Mouse (Mus musculus) ES-Bruce4 (cell line): ENCODE measurements around the gene Cyb5d1. TPM values are rescaled to one million over a fixed set of nuclear protein-coding genes. Genes with fewer than 3 reads are reported as not detected.
A peak's percentile ranks its signal among the peaks of the same experiment; 100 is the strongest.

Experiments
- H3K27ac ChIP-seq: 2 replicates; pipeline ENCODE4 v1.5.1; 2012; ENCODE audit warnings: low read length, inconsistent platforms; ENCODE audit not compliant: insufficient read depth
- H3K27me3 ChIP-seq: 2 replicates; pipeline ENCODE4 v1.6.1; 2012; ENCODE audit warnings: mild to moderate bottlenecking, low read length, inconsistent platforms; ENCODE audit not compliant: control insufficient read depth, poor library complexity, insufficient read depth, severe bottlenecking
- H3K36me3 ChIP-seq: 2 replicates; pipeline ENCODE4 v1.6.1; 2012; ENCODE audit warnings: inconsistent platforms, mild to moderate bottlenecking, low read length, moderate library complexity; ENCODE audit not compliant: control insufficient read depth, poor library complexity, insufficient read depth, severe bottlenecking
- H3K4me1 ChIP-seq: one replicate; pipeline ENCODE4 v1.8.1; 2011; ENCODE audit warnings: low read length; ENCODE audit not compliant: control insufficient read depth, insufficient read depth
- H3K4me3 ChIP-seq: 2 replicates; pipeline ENCODE4 v1.5.1; 2011; ENCODE audit warnings: low read depth, mild to moderate bottlenecking, low read length
- H3K9ac ChIP-seq: 2 replicates; pipeline ENCODE4 v1.6.1; 2012; ENCODE audit warnings: low read depth, mild to moderate bottlenecking, inconsistent platforms; ENCODE audit not compliant: poor library complexity, severe bottlenecking
- H3K9me3 ChIP-seq: replicated peaks from 2 replicates; pipeline ENCODE4 v1.6.1; 2012; ENCODE audit warnings: mild to moderate bottlenecking, low read length, inconsistent platforms; ENCODE audit not compliant: control insufficient read depth, poor library complexity, insufficient read depth, severe bottlenecking
- CTCF ChIP-seq: IDR thresholded peaks from one replicate; pipeline ENCODE4 v1.8.1; 2011; ENCODE audit warnings: low read depth, low read length
- EP300 ChIP-seq: IDR thresholded peaks from 2 replicates; pipeline ENCODE4 v1.6.1; 2011; ENCODE audit warnings: low read depth, low read length; ENCODE audit not compliant: insufficient read depth
- POLR2A ChIP-seq: IDR thresholded peaks from one replicate; pipeline ENCODE4 v1.8.1; 2011; ENCODE audit warnings: low read length; ENCODE audit not compliant: insufficient read depth
- polyA plus RNA-seq: library from polyadenylated mRNA; stranded (reverse); fragments of >200 nt; gene quantifications from 2 replicates; pipeline ENCODE4 v1.2.4, GENCODE M21; 2011; ENCODE audit warnings: low read depth; ENCODE audit not compliant: missing spikeins, insufficient read depth, insufficient read length

The Cyb5d1 gene
- polyA plus RNA-seq, 1 experiment: 21.1 TPM

DNA sequence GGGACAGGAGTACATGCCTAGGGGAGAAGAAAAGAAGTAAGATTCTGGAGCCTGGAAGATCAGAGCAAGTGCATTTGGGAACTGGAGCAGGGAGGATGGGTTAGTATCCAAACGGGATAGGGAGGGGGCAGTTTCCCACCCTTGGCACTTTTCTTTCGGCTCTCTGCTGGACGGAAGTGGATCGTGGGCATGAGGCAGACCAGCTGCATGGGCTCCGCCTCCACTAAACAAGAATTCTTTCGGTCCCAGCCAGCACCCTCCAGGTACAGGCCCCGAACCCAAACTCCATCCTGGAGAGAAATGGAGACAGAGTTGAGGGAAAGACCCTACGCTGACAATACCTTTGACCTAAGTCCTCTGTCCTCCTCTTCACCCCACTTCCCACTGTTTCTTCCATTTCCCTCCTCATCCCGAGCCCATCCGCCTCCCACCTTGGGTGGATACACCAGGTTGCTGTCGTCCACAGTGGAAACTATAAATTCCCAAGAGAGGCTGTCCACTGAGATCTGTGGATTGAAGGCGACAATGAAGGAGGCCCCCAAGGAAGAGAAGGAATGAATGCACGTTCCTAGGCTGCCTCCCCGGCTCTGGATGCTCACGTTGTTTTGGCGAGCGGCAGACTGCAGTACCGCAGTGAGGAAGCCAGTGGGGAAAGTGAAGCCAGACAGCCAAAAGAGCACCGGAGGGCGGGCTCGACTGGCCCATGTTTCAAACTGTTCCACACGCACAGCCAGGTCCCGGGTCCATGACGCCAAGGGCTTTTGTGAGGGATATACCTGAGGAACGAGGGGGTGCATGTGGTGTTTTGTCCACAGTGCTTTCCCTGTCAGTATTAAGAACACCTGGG lies 25.9 kb upstream of the Cyb5d1 start:
- Histone ChIP-seq H3K27me3 (no peaks in the 10 kb centered on the region), H3K27ac (no peak overlapping the region), H3K9ac (0 out of 2 replicates have a peak overlapping the region, but pooled peaks have one; percentile 8), H3K9me3 (no peaks in the 10 kb centered on the region), H3K36me3 (no peaks in the 10 kb centered on the region), H3K4me3 (no peak overlapping the region), H3K4me1 (peaks cover 5% of the 10 kb centered on the region)
- TF ChIP-seq POLR2A (no peak), CTCF (no peak), EP300 (no peak)

DNA sequence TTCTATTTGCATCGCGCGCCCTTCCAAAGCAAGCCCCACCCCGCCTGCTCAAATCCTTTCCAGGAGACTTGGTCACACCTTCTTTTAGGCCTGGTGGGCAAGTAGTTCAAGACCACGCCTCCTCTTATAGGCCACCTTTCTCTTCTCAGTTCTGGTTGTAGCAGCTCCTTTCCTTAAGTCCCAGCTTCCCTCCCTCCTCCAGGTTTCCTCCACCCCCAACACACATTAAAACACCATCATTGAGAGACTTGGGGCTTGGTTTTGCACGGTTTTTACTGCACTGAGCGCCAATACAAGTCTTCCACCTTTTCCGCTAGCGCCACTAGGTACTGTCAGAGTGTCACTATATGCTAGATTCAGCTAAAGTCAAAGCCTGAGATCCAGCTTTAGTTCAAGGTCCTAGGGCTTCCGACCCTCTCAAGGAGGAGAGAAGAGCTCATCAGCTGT lies 25.1 kb upstream of the Cyb5d1 start:
- Histone ChIP-seq H3K4me3 (peak overlapping the region; percentile 76), H3K36me3 (no peaks in the 10 kb centered on the region), H3K27ac (no peak overlapping the region), H3K4me1 (peaks cover 5% of the 10 kb centered on the region), H3K9me3 (no peaks in the 10 kb centered on the region), H3K27me3 (no peaks in the 10 kb centered on the region), H3K9ac (0 out of 2 replicates have a peak overlapping the region, but pooled peaks have one; percentile 8)
- TF ChIP-seq POLR2A (no peak), EP300 (no peak), CTCF (no peak)

DNA sequence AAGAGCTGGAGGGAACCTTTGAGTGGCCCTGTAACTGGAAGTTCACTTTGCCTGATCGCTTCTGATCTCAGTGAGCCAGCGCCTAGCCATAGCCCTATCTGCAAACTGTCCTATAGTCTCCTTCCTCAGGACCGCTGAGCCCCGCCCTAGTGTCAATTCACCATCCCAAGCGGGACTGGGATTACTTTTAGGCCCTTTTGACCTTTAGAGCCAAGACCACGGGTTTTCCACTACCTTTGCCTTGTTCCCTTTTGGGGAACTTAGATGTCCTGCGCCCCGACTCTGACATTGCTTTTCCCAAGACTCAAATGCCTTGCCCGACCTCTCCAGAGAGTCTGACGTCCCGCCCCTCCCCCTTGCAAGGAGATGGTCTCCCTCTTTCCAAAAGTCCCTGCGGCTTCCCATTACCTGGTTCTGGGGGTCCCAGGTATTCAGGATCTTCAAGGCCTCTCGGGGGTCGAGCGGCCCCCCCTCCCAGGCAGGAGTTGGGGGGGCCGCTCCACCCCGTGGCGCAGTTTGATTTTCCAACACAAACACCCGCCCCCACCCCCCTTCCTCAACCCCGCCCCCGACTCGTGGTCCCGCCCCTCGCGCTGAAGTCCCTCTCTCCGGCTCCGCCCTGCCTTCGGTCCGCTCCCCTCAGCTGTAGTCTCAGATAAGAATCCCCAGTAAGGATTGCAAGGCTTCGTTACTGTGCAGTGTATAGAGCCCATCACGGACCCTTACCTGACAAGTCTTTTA lies 24.6 kb upstream of the Cyb5d1 start:
- peak overlapping the region; percentile 16; the same call in 1 of the 2 replicates for H3K9ac ChIP-seq
- H3K27ac ChIP-seq: no peak overlapping the region
- H3K4me1 ChIP-seq: peaks cover 5% of the 10 kb centered on the region
- no peaks in the 10 kb centered on the region for H3K27me3 ChIP-seq
- no peaks in the 10 kb centered on the region for H3K9me3 ChIP-seq
- H3K4me3 ChIP-seq: peak overlapping the region; percentile 76
- TF ChIP-seq POLR2A (no peak), EP300 (no peak), CTCF (no peak)
- H3K36me3 ChIP-seq: no peaks in the 10 kb centered on the region

DNA sequence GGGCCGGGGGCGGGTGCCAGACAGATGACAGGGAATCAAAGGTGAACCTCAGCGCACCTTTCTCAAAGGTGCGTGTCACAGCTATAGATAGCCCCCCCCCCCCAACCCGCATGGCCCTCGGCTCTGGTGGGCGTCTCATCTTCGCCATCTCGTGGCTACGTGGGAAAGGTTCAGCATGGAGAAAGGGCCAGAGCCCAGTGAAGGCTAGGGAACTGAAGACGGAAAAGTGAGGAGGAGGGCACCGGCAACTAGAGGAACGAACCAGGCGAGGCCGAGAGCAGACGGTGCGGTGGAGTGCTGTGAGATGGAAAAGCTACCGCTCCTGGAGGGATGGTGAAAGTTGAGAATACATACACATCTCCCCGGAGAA lies 24.0 kb upstream of the Cyb5d1 start:
- peaks cover 7% of the 10 kb centered on the region for H3K4me1 ChIP-seq
- peak overlapping the region; percentile 16; the same call in 1 of the 2 replicates for H3K9ac ChIP-seq
- no peak overlapping the region for H3K27ac ChIP-seq
- TF ChIP-seq POLR2A (no peak), CTCF (no peak), EP300 (no peak)
- H3K9me3 ChIP-seq: no peaks in the 10 kb centered on the region
- no peaks in the 10 kb centered on the region for H3K27me3 ChIP-seq
- peak overlapping the region; percentile 46 for H3K4me3 ChIP-seq
- no peaks in the 10 kb centered on the region for H3K36me3 ChIP-seq

DNA sequence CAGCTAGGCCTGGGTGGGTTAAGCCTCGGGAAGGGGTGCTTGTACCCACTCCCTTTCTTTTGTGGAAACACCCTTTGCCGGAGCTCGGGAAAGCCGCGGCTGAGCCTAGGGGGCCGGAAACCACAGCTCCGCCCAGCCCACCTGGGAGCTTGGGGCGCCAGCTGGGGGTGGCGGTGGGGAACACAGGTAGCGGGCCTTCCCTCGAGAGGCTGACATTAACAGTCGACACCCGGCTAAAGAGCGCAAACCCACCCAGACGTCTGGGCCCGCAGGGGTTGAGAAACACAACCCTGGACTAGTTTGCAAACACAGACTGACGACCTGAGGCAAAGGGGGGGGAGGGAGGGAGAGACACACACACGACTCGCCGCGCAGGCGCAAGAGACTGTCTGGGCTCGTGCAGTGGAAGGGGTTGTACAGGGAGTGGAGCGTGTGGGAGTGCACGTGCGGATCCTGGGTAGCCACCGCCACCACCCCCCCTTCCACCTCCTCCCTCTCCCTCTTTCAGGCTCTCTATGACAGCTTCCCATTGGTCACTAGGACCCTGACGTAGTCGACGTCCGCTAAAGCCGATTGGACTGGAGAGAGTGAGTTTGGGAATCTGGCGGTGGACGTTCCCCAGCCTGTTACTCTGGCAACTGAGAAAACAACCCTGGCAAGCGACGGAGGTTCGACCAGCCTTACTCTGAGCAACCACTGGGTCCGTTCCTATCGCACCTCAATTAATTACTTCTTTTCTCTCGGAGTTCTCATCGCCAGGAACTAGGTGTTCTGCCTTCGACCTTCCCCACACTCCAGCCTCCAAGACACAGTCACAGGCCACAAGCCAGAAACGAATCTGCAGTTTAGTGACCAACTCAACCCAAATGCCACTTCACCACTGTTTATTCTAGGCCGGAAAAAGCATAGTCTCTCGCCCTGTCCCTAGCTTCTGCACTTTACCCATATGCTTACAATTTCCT lies 23.3 kb upstream of the Cyb5d1 start:
- no peaks in the 10 kb centered on the region for H3K9me3 ChIP-seq
- no peaks in the 10 kb centered on the region for H3K27me3 ChIP-seq
- TF ChIP-seq EP300 (peak; percentile 64; the same call in 1 of the 2 replicates), CTCF (no peak), POLR2A (peak; percentile 25)
- no peaks in the 10 kb centered on the region for H3K36me3 ChIP-seq
- H3K4me1 ChIP-seq: peaks cover 11% of the 10 kb centered on the region
- peak overlapping the region; percentile 79 for H3K9ac ChIP-seq
- peak overlapping the region; percentile 81 for H3K27ac ChIP-seq
- H3K4me3 ChIP-seq: peak overlapping the region; percentile 71
